Mouse (Mus musculus): ENCODE results near the gene Myo1a. TPM values are rescaled to one million over a fixed set of nuclear protein-coding genes. Genes with fewer than 3 reads are reported as not detected.
A peak's percentile ranks its signal among the peaks of the same experiment; 100 is the strongest.

Myo1a gene
- polyA plus RNA-seq, 1 experiment, result 2.0 TPM

- DNase-seq (ENCODE audit: low read depth), result peak; percentile 70
- TF ChIP-seq CTCF (IDR thresholded peaks at IDR 0.05; ENCODE audit: borderline replicate concordance, extremely low read depth, insufficient read depth, insufficient read length) (no peak), POLR2A (IDR thresholded peaks at IDR 0.05; ENCODE audit: borderline replicate concordance, extremely low read depth, insufficient read depth, insufficient read length, poor library complexity, severe bottlenecking) (0 out of 2 replicates have a peak, but pooled peaks have one; percentile 10)
These were observed 38.3 kb upstream of the Myo1a start, which contains the start of gene Nemp1 for GRCm38 (mm10) chr10:127666501-127667268. TSS of gene Nemp1 (plus strand) at chr10:127666901.

- TF ChIP-seq CTCF (IDR thresholded peaks at IDR 0.05; ENCODE audit: borderline replicate concordance, extremely low read depth, insufficient read depth, insufficient read length) (no peak), POLR2A (IDR thresholded peaks at IDR 0.05; ENCODE audit: borderline replicate concordance, extremely low read depth, insufficient read depth, insufficient read length, poor library complexity, severe bottlenecking) (no peak)
- peak; percentile 70 for DNase-seq (ENCODE audit: low read depth)
These were observed 37.5 kb upstream of the Myo1a start for GRCm38 (mm10) chr10:127667269-127668092.

GRCm38 (mm10) chr10:127668093-127669050 lies 36.6 kb upstream of the Myo1a start, which contains the start of gene Nab2:
TSS of gene Nab2 (minus strand) at chr10:127668568.
- TF ChIP-seq CTCF (IDR thresholded peaks at IDR 0.05; ENCODE audit: borderline replicate concordance, extremely low read depth, insufficient read depth, insufficient read length) (no peak), POLR2A (IDR thresholded peaks at IDR 0.05; ENCODE audit: borderline replicate concordance, extremely low read depth, insufficient read depth, insufficient read length, poor library complexity, severe bottlenecking) (no peak)
- peak; percentile 78 for DNase-seq (ENCODE audit: low read depth)

GRCm38 (mm10) chr10:127669170-127669569 lies 35.8 kb upstream of the Myo1a start:
- peak; percentile 40 for DNase-seq (ENCODE audit: low read depth)
- TF ChIP-seq CTCF (IDR thresholded peaks at IDR 0.05; ENCODE audit: borderline replicate concordance, extremely low read depth, insufficient read depth, insufficient read length), result no peak
- TF ChIP-seq POLR2A (IDR thresholded peaks at IDR 0.05; ENCODE audit: borderline replicate concordance, extremely low read depth, insufficient read depth, insufficient read length, poor library complexity, severe bottlenecking), result no peak

GRCm38 (mm10) chr10:127670185-127670584 lies 34.8 kb upstream of the Myo1a start:
- no peak for TF ChIP-seq CTCF (IDR thresholded peaks at IDR 0.05; ENCODE audit: borderline replicate concordance, extremely low read depth, insufficient read depth, insufficient read length)
- no peak for TF ChIP-seq POLR2A (IDR thresholded peaks at IDR 0.05; ENCODE audit: borderline replicate concordance, extremely low read depth, insufficient read depth, insufficient read length, poor library complexity, severe bottlenecking)

GRCm38 (mm10) chr10:127671276-127671675 lies 33.7 kb upstream of the Myo1a start:
- DNase-seq (ENCODE audit: low read depth), result no peak

More at GRCm38 (mm10) chr10:127670185-127670584, 34.8 kb upstream of the Myo1a start:
- no peak for DNase-seq (ENCODE audit: low read depth)

GRCm38 (mm10) chr10:127674046-127674655 lies 30.8 kb upstream of the Myo1a start:
- no peak for DNase-seq (ENCODE audit: low read depth)
- TF ChIP-seq CTCF (IDR thresholded peaks at IDR 0.05; ENCODE audit: borderline replicate concordance, extremely low read depth, insufficient read depth, insufficient read length), result no peak
- no peak for TF ChIP-seq POLR2A (IDR thresholded peaks at IDR 0.05; ENCODE audit: borderline replicate concordance, extremely low read depth, insufficient read depth, insufficient read length, poor library complexity, severe bottlenecking)

More at GRCm38 (mm10) chr10:127671276-127671675, 33.7 kb upstream of the Myo1a start:
- TF ChIP-seq CTCF (IDR thresholded peaks at IDR 0.05; ENCODE audit: borderline replicate concordance, extremely low read depth, insufficient read depth, insufficient read length), result peak; percentile 43; the same call in 1 of the 2 replicates
- no peak for TF ChIP-seq POLR2A (IDR thresholded peaks at IDR 0.05; ENCODE audit: borderline replicate concordance, extremely low read depth, insufficient read depth, insufficient read length, poor library complexity, severe bottlenecking)

GRCm38 (mm10) chr10:127674794-127675522 lies 30.0 kb upstream of the Myo1a start:
- TF ChIP-seq CTCF (IDR thresholded peaks at IDR 0.05; ENCODE audit: borderline replicate concordance, extremely low read depth, insufficient read depth, insufficient read length) (peak; percentile 75; the same call in 1 of the 2 replicates), POLR2A (IDR thresholded peaks at IDR 0.05; ENCODE audit: borderline replicate concordance, extremely low read depth, insufficient read depth, insufficient read length, poor library complexity, severe bottlenecking) (no peak)

GRCm38 (mm10) chr10:127675859-127676398 lies 29.0 kb upstream of the Myo1a start:
- TF ChIP-seq POLR2A (IDR thresholded peaks at IDR 0.05; ENCODE audit: borderline replicate concordance, extremely low read depth, insufficient read depth, insufficient read length, poor library complexity, severe bottlenecking) (no peak), CTCF (IDR thresholded peaks at IDR 0.05; ENCODE audit: borderline replicate concordance, extremely low read depth, insufficient read depth, insufficient read length) (no peak)
- DNase-seq (ENCODE audit: low read depth), result no peak

More at GRCm38 (mm10) chr10:127674794-127675522, 30.0 kb upstream of the Myo1a start:
- DNase-seq (ENCODE audit: low read depth), result peak; percentile 90

Measured in brain, embryonic 14.5 days (tissue).